Mouse (Mus musculus): Measurements from ENCODE around the gene Il17ra.
A peak's percentile ranks its signal among the peaks of the same experiment; 100 is the strongest.

The Il17ra gene

GRCm38 (mm10) chr6:120471991-120472441 lies 9.0 kb downstream of the Il17ra start:
- DNase-seq: no peak

DNA sequence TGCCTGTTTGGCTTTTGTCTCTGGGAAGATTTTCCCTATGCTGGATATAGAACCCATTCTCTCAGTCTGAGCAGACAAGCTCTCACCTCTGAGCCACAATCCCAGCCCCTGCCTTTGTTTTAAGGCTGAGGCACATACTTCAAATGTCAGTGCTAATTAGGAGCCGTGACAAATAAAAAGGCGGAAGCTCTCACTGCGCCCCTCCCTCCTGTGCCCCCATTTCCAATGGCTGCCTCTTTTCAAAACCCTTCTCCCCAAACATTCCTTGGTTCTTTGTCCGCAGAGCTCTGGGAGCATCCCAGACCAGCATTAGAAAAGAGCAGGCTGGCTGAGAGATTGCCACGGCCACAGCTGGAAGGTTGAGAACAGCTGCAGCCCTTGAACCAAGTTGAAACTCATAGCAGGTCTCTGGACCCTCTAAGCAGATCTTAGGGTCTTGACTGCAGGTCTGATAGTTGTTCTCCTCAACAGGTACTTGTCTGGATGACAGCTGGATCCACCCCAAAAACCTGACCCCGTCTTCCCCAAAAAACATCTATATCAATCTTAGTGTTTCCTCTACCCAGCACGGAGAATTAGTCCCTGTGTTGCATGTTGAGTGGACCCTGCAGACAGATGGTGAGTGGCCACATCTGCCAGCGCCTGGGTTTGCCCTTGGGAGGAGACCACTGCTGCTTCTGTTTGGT lies 9.6 kb downstream of the Il17ra start:
- no peak for DNase-seq

- peak; percentile 47 for DNase-seq
Observed at GRCm38 (mm10) chr6:120473427-120473826, 10.4 kb downstream of the Il17ra start.

GRCm38 (mm10) chr6:120475288-120475687 lies 12.2 kb downstream of the Il17ra start:
- DNase-seq: no peak

DNA sequence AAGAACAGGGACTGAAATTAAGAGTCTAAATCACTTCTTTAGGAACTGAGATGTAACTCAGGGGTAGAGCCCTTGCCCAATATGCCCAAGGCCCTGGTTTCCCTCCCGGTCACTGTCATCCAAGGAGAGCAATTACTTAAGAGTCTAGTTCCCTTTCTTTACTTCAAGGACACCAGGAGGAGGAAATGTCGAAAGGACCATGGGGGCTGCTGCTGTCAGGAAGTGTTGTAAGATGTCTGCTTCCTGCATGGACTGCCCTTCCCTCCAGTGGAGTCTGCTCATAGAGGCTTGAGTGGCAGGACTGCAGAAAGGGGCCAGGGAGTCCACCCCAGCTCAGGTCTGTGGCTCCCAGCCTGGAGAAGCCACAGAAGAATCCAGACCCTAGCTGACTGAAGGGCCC lies 16.3 kb downstream of the Il17ra start:
- peak; percentile 16 for DNase-seq

DNA sequence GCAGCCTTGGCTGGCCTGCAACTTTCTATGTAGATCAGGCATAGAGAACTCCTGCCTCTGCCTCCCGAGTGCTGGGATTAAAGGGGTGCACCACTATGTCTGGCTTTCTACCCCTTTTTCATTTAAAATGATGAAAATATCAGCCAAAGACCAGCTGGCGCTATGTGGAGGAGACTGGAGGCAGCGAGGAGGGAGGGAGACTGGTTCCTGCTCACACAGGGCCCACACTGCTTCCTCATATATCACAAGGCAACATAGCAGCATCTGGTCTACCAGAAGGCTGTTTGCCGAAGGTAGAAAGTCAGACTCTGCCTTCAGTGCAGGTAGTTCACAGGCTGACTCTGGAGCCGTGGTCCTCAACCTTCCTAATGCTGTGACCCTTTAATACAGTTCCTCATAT lies 17.3 kb downstream of the Il17ra start:
- DNase-seq: no peak

DNA sequence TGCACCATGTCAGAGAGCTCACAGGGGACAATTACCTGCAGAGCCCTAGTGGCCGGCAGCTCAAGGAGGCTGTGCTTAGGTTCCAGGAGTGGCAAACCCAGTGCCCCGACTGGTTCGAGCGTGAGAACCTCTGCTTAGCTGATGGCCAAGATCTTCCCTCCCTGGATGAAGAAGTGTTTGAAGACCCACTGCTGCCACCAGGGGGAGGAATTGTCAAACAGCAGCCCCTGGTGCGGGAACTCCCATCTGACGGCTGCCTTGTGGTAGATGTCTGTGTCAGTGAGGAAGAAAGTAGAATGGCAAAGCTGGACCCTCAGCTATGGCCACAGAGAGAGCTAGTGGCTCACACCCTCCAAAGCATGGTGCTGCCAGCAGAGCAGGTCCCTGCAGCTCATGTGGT lies 18.5 kb downstream of the Il17ra start:
- peak; percentile 29 for DNase-seq

DNA sequence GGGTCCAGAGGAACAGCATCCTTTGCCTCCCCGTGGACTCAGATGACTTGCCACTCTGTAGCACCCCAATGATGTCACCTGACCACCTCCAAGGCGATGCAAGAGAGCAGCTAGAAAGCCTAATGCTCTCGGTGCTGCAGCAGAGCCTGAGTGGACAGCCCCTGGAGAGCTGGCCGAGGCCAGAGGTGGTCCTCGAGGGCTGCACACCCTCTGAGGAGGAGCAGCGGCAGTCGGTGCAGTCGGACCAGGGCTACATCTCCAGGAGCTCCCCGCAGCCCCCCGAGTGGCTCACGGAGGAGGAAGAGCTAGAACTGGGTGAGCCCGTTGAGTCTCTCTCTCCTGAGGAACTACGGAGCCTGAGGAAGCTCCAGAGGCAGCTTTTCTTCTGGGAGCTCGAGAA lies 19.0 kb downstream of the Il17ra start:
- no peak for DNase-seq

DNA sequence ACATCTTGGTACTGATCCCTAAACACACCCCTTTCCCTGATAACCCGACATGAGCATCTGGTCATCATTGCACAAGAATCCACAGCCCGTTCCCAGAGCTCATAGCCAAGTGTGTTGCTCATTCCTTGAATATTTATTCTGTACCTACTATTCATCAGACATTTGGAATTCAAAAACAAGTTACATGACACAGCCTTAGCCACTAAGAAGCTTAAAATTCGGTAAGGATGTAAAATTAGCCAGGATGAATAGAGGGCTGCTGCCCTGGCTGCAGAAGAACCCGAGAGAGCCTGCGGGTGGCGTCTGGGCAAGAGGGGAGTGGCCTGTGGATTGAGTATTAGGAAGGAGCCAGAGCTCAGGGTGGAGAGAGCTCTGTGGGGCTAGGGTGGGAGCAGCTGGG lies 19.7 kb downstream of the Il17ra start:
- no peak for DNase-seq

GRCm38 (mm10) chr6:120483211-120483626 lies 20.2 kb downstream of the Il17ra start:
- DNase-seq: peak; percentile 59

DNA sequence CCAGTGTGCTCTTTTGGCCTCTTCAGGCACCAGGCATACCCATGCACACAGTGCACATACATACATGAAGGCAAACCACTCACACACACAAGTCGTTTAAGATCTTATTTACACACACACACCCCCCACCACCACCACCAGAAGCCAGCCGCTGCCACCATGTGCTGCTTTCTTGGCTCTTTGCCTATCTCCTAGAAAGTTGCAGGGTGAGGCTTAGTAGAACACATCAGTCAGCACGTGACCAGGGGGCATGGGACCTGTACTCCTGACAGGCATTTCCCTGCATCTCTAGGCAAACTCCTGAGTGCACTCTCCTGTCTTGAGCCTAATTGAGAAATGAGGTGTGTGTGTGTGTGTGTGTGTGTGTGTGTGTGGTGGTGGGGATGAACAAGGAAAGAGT lies 22.0 kb downstream of the Il17ra start:
- no peak for DNase-seq

DNA sequence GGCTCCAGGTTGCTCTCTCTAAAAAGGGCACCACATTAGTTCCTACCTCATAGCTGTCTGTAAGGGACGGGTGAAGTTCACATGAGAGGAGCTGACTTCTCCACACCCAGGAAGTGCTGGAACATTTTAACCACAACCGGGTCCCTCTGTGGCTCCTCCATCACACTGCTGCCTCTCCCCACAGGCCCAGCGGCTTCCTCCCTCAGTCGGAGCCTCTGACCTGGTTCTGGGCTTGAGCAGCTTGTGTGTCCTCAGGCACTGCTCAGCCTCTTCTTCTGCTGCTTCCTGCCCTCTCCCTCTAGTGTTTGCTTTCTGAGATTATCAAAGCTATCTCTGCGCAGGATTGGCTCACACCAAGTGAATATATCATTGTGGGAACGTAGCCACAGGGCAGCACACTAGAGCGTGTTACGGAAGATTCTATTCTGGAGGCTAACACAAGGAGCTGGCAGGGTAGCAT lies 23.0 kb downstream of the Il17ra start:
- DNase-seq: no peak

DNA sequence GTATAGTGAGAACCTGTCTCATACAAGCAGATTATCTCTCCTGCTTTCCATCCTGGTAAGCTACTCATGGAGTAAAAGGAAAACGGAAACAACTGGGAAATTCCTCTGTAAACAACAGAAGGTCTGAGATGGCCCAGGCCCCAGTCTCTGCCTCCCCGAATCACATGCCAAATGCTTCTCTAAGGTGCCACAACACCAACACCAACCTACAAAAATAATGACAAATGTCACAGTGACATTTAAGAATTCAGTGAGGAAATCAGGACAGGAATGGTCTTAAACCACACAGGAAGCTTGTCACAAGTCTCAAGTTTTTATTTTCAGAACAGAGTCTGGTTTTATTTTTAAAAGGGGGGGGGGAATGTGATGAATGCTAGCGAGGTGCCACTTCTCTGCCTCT lies 25.6 kb downstream of the Il17ra start:
- DNase-seq: no peak

DNA sequence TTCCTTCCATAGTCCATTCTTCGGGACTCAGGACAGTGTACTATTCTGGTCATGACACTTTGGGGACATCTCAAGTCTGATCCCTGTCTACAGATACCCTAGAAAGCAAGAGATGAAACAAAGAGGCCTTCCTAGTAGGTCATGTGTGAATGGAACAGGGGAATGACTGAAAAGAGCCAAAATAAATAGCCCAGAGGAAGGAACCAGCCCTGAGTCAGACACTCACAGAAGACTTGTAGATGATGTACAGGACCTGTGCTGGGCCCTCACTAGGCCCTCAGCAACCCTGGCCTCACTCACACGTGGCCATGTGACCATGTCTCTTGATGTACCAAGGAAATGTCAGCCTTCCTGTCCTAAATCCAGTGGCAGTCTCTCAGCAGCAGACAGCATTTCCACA lies 26.4 kb downstream of the Il17ra start:
- DNase-seq: no peak

DNA sequence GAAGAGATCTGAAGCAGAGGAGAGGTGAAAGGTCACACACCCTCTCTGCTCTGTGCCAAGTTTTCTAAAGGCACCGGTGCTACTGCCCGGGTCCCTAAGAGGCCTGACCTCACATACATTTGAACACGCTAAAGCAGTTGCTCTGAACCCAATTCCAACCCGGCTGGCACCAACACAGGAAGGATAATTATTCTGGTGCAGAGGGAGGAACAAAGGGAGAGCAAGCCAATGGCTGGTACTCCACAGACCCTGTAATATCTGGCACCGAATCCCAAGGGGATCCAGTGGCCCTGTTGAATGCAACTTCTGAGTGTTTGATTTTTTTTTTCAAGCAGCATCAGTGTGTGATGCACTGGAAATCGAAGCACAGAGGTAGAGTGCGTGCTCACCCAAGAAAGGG lies 28.0 kb downstream of the Il17ra start:
- DNase-seq: no peak

DNA sequence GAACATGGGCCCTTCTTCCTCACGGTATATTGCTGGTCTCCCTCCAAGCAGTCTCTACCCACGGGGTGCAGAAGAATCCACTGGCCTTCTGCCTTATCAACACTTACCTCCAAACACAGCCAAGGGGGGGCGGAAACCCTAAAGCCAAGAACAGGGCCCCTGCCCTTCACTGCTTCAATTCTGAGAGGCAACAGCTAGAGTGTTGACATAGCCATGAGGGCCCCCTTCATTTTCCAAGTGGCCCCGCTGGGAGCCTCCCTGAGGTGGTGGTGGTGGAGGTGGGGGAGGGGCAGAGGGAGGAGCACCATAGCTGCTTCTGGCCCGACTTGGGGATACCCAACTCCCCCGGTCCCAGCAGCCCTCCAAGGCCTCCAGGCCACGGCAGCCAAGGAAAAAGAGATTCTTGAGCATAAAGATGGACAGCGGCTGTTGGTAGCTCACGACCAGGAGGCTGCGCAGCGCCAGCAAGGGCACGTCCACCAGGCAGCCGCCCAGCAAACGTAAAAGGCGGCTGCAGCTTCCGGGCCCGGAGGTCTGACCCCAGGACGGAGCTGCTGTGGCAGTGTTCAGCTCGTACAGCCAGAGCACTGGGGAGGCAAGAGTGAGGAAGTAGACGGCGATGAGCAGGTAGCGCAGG lies 28.9 kb downstream of the Il17ra start:
- DNase-seq: no peak

GRCm38 (mm10) chr6:120492499-120493373 lies 29.7 kb downstream of the Il17ra start:
- DNase-seq: peak; percentile 19

- DNase-seq: peak; percentile 53
Observed at GRCm38 (mm10) chr6:120493374-120494181, 30.5 kb downstream of the Il17ra start, which contains the start of gene Tmem121b. TSS of gene Tmem121b (minus strand) at chr6:120493807.

DNA sequence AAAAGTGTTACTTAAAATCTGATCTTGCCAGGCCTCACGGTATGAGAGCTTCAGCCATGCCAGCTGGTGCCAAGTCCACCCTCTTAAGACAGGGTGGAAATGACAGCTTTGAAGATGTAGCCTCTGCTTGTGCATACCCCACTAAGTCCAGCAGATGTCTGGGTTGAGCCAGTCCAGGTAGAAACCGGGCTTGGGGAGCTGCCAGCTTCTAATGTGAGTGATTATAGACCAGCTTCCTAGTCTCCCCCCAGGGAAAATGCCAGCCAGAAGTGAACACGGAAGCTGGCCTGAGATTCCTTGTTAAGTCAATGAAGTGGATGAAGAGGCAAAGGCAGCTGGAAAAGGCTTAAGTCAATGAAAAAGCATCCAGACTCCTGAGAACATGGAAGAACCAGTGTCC lies 33.5 kb downstream of the Il17ra start:
- no peak for DNase-seq

- DNase-seq: no peak
Observed at GRCm38 (mm10) chr6:120504051-120504450, 41.0 kb downstream of the Il17ra start.

DNA sequence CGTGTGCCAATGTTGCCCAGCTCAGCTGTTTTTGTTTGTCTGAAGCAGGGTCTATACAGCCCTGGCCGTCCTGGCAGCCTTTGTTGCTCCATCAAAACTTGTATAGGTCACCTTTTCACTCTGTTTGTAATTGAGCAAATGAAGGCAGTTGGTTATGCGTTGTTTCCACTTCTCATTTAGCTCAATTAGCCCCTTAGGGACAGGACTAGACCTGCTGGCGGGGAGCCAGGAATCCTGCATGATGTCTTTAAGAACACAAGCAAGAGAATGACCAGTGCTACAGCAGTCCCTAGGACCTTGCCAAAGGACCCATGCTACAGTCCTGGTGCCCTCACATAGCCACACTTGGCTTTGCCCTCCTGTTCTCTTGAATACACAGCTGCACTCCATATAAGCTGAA lies 42.5 kb downstream of the Il17ra start:
- no peak for DNase-seq

- no peak for DNase-seq
Observed at GRCm38 (mm10) chr6:120508645-120509044, 45.6 kb downstream of the Il17ra start.

- no peak for DNase-seq
Observed at GRCm38 (mm10) chr6:120509975-120510374, 46.9 kb downstream of the Il17ra start.

Data from liver (tissue).